Mouse (Mus musculus) G1E (cell line): Measurements from ENCODE around the gene Lrrc55. TPM values are rescaled to one million over a fixed set of nuclear protein-coding genes. Genes with fewer than 3 reads are reported as not detected.

Experiments used
- ATAC-seq: 2 replicates; pipeline ENCODE4 v1.8.0; 2016; ENCODE audit warnings: mild to moderate bottlenecking; ENCODE audit not compliant: insufficient number of reproducible peaks, poor library complexity, low FRiP score, severe bottlenecking; ENCODE audit errors: extremely low read depth
- DNase-seq: peaks from one replicate; pipeline ENCODE4 v3.0.0; 2012; ENCODE audit warnings: low spot score
- H3K27me3 ChIP-seq: 2 replicates; pipeline ENCODE4 v1.6.1; 2012; ENCODE audit warnings: mild to moderate bottlenecking, low read length, inconsistent platforms; ENCODE audit not compliant: insufficient read depth
- H3K36me3 ChIP-seq: replicated peaks from 2 replicates; pipeline ENCODE3; 2012; ENCODE audit warnings: mild to moderate bottlenecking, inconsistent platforms
- H3K4me1 ChIP-seq: 2 replicates; pipeline ENCODE4 v1.6.1; 2012; ENCODE audit warnings: low read depth, low read length, inconsistent platforms, mixed read lengths; ENCODE audit not compliant: insufficient read depth
- H3K4me3 ChIP-seq: 2 replicates; pipeline ENCODE4 v1.5.1; 2012; ENCODE audit warnings: low read depth, mild to moderate bottlenecking, inconsistent platforms, low read length, moderate library complexity, mixed read lengths
- H3K9me3 ChIP-seq: replicated peaks from 2 replicates; pipeline ENCODE4 v1.6.1; 2012; ENCODE audit warnings: inconsistent platforms
- CTCF ChIP-seq: IDR thresholded peaks from 2 replicates; pipeline ENCODE4 v1.5.1; 2012; ENCODE audit warnings: low read depth, low read length, inconsistent platforms, mixed read lengths
- GATA1 ChIP-seq: IDR thresholded peaks from 2 replicates; pipeline ENCODE4 v1.6.1; 2012; ENCODE audit warnings: borderline replicate concordance, low read length, inconsistent platforms, mixed read lengths
- GATA2 ChIP-seq: IDR thresholded peaks from 2 replicates; pipeline ENCODE4 v1.6.1; 2012; ENCODE audit warnings: low read depth, low read length, inconsistent platforms, borderline replicate concordance
- POLR2AphosphoS5 ChIP-seq: IDR thresholded peaks from 2 replicates; pipeline ENCODE4 v1.6.1; 2012; ENCODE audit warnings: low read depth, low read length, inconsistent platforms; ENCODE audit not compliant: insufficient replicate concordance
- TAL1 ChIP-seq: conservative IDR thresholded peaks from 2 replicates; pipeline ENCODE4 v1.6.1; 2012; ENCODE audit warnings: low read depth, low read length, inconsistent platforms, mixed read lengths
- polyA plus RNA-seq: library from polyadenylated mRNA; stranded (reverse); fragments of >175 nt; gene quantifications from 2 replicates; pipeline ENCODE4 v1.2.3, GENCODE M21; 2012
- total RNA-seq, 2 experiments: library from RNA; stranded (forward) in 1 of 2; stranded (reverse) in 1 of 2; fragments of 200-1000 nt in 1 of 2; fragments of >200 nt in 1 of 2; fragmentation: Nextera tagmentation in 1 of 2; gene quantifications; 2 replicates each; pipeline ENCODE4 v1.2.3; 2014 to 2017

Lrrc55 gene
- total and polyA plus RNA-seq, 3 experiments, result 0.44 TPM; not detected in 2

DNA sequence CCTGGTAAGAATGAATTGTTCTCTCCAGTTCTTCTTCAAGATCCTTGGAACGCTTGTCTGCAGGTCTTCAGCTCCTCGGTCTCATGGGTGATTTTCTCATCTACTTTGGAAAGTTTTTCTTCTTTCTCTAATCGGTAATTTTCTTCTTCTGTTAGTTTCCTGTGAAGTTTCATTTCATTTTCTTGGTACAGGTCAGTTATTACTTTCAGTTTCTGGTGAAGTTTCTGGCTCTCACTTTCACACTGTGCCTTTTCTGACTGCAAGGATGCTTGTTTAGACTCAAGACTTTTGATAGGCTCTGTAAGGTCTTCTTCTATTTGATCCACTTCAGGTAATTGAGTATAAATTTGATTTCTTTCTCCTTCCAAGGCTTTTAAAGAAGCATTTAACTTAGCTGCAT, 39.6 kb downstream of the Lrrc55 start:
- no peak for ATAC-seq
- no peak for TF ChIP-seq GATA2
- H3K27me3 ChIP-seq, result no peaks in the 10 kb centered on the region
- no peaks in the 10 kb centered on the region for H3K36me3 ChIP-seq
- H3K4me3 ChIP-seq, result no peak overlapping the region
- no peaks in the 10 kb centered on the region for H3K4me1 ChIP-seq
- no peak for DNase-seq
- no peaks in the 10 kb centered on the region for H3K9me3 ChIP-seq

DNA sequence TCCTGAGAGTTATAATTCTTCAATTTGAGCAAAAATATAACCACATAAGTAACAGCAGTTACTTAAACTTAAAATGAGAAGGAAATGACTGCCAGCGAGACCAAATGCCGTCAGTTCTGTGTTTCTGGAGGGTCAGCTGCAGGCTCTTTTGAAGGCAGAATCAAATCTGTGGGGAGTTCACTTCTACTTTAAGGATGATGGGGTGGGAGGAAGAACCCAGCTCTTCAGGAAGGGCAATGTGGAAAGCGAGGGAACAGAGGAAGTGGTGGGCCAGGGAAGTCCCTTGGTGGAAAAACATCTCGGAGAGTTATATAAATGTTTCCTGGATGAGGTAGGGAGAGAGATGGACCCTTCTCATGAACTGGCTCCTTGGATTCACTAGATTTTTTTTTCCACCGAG, 40.9 kb downstream of the Lrrc55 start:
- Histone ChIP-seq H3K4me1 (no peaks in the 10 kb centered on the region), H3K4me3 (no peak overlapping the region), H3K36me3 (no peaks in the 10 kb centered on the region), H3K9me3 (no peaks in the 10 kb centered on the region), H3K27me3 (no peaks in the 10 kb centered on the region)
- TF ChIP-seq CTCF, result no peak
- no peak for TF ChIP-seq GATA1
- TF ChIP-seq POLR2AphosphoS5, result no peak
- no peak for ATAC-seq
- DNase-seq, result no peak

DNA sequence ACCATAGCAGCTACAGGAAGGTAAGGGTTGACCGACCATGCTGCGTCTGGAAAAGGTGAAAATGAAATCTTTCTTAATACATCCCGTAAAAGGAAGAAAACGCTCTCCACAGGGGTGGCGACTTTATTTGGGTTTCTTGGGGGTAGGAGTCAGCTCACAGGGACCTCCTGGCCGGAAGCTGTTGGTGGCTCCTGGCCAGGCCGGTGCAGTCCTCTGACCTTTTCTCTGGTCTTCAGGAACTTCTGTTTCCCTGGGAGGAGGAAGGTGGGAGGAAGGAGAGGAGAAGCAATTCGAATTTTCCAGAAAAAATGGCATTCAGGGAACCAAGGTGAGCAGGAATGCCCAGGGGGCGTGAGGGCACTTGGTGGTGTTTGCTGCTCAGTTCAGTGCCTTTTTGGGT, 41.7 kb downstream of the Lrrc55 start:
- no peaks in the 10 kb centered on the region for H3K9me3 ChIP-seq
- TF ChIP-seq POLR2AphosphoS5 (no peak), CTCF (no peak), GATA2 (no peak), TAL1 (no peak), GATA1 (no peak)
- H3K4me1 ChIP-seq, result no peaks in the 10 kb centered on the region
- no peaks in the 10 kb centered on the region for H3K36me3 ChIP-seq
- H3K27me3 ChIP-seq, result no peaks in the 10 kb centered on the region
- ATAC-seq (no peak), DNase-seq (no peak)
- no peak overlapping the region for H3K4me3 ChIP-seq

GRCm38 (mm10) chr2:85151233-85151632, 45.8 kb downstream of the Lrrc55 start:
- ATAC-seq (no peak), DNase-seq (no peak)
- H3K4me3 ChIP-seq, result no peak overlapping the region
- TF ChIP-seq GATA2, result no peak
- TF ChIP-seq GATA1, result no peak
- no peak for TF ChIP-seq TAL1
- TF ChIP-seq CTCF, result no peak
- TF ChIP-seq POLR2AphosphoS5, result no peak
- H3K4me1 ChIP-seq, result no peaks in the 10 kb centered on the region
- no peaks in the 10 kb centered on the region for H3K27me3 ChIP-seq
- H3K9me3 ChIP-seq, result no peaks in the 10 kb centered on the region
- H3K36me3 ChIP-seq, result no peaks in the 10 kb centered on the region

DNA sequence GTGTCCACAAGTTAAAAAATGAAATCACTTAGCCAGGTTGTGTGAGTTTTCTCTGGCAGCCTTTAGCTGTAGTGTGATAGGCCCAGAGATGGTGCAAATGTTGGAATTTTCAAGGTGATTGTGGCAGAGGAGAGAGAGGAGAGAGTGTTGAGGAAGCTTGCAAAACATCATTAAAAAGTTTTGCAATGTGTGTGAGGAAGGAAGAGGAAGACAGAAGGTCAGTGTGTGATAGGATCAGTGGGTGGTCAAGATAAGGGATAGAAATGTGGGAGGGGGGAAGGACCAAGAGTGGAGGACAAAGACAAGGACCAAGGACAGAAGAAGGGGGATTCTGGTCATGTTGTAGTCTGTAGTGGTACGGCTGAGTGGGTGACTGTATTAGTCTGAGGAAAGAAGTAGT, 46.6 kb downstream of the Lrrc55 start:
- TF ChIP-seq TAL1 (no peak), GATA2 (no peak), CTCF (no peak), POLR2AphosphoS5 (no peak), GATA1 (no peak)
- H3K27me3 ChIP-seq, result no peaks in the 10 kb centered on the region

DNA sequence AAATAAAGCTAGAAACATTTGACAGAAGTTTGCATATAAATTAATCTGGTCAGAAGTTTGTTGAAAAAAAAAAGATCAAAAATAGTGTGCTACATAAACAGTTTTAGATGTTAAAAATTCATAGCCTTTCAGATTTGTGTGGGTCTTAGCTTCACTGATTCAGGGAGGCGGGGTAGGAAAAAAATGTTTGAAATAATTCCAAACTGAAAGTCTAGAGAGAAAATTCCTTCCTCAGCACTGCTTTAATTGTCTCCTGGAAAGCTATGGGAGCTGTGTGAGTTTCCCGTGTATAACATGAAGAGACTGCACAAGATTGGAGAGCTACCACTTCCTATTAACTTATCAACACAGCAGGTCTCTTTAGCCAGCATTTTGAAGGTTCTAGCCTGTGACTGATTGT, 49.5 kb downstream of the Lrrc55 start:
- ATAC-seq (no peak), DNase-seq (no peak)
- H3K4me1 ChIP-seq, result no peaks in the 10 kb centered on the region
- H3K4me3 ChIP-seq, result no peak overlapping the region
- TF ChIP-seq POLR2AphosphoS5 (no peak), TAL1 (no peak), GATA1 (no peak), CTCF (no peak), GATA2 (no peak)
- H3K27me3 ChIP-seq, result no peaks in the 10 kb centered on the region
- H3K36me3 ChIP-seq, result no peaks in the 10 kb centered on the region
- H3K9me3 ChIP-seq, result no peaks in the 10 kb centered on the region

More for the DNA sequence above, 46.6 kb downstream of the Lrrc55 start:
- no peaks in the 10 kb centered on the region for H3K4me1 ChIP-seq
- ATAC-seq, result no peak
- no peaks in the 10 kb centered on the region for H3K9me3 ChIP-seq
- no peaks in the 10 kb centered on the region for H3K36me3 ChIP-seq
- H3K4me3 ChIP-seq, result no peak overlapping the region
- no peak for DNase-seq

- H3K4me1 ChIP-seq, result peaks cover 4% of the 10 kb centered on the region; the same call in 1 of the 2 replicates
- H3K4me3 ChIP-seq, result no peak overlapping the region
- DNase-seq, result no peak
- no peak for ATAC-seq
- H3K9me3 ChIP-seq, result no peaks in the 10 kb centered on the region
- no peaks in the 10 kb centered on the region for H3K36me3 ChIP-seq
- no peaks in the 10 kb centered on the region for H3K27me3 ChIP-seq
- TF ChIP-seq POLR2AphosphoS5, result no peak
- TF ChIP-seq TAL1, result no peak
- no peak for TF ChIP-seq CTCF
- no peak for TF ChIP-seq GATA1
- no peak for TF ChIP-seq GATA2
Observed at GRCm38 (mm10) chr2:85145346-85145745, 51.7 kb downstream of the Lrrc55 start.
